Mouse (Mus musculus) MEL (cell line): ENCODE measurements around the gene Upp1. TPM values are rescaled to one million over a fixed set of nuclear protein-coding genes. Genes with fewer than 3 reads are reported as not detected.
A peak's percentile ranks its signal among the peaks of the same experiment; 100 is the strongest.

Experiments used
- DNase-seq: peaks from one replicate; pipeline ENCODE4 v3.0.0; 2011; ENCODE audit warnings: low read depth, low spot score
- H3K27ac ChIP-seq: 2 replicates; pipeline ENCODE4 v1.5.1; 2012; ENCODE audit warnings: low read depth, mild to moderate bottlenecking, control low read depth, low read length, moderate library complexity; ENCODE audit not compliant: control insufficient read depth
- H3K27me3 ChIP-seq, 2 experiments: fragments of 150-350 bp in 1 of 2; sonication (generic) in 1 of 2; 2 replicates each; pipeline ENCODE4 v1.6.1; 2012; ENCODE audit warnings: low read length in 2 of 2, mild to moderate bottlenecking in 2 of 2, improper control_type of control experiment in 1 of 2, moderate library complexity in 1 of 2; ENCODE audit not compliant: insufficient read depth in 2 of 2, control insufficient read depth in 1 of 2
- H3K36me3 ChIP-seq, 2 experiments: 2 replicates each; pipeline ENCODE4 v1.6.1; 2012 to 2014; ENCODE audit warnings: low read length in 2 of 2, improper control_type of control experiment in 1 of 2, inconsistent platforms in 1 of 2, mild to moderate bottlenecking in 1 of 2; ENCODE audit not compliant: insufficient read depth in 2 of 2, control insufficient read depth in 1 of 2
- H3K4me1 ChIP-seq, 2 experiments: fragments of 150-350 bp in 1 of 2; sonication (generic) in 1 of 2; 2 replicates each; pipeline ENCODE4 v1.6.1; 2012; ENCODE audit warnings: low read length in 2 of 2, improper control_type of control experiment in 1 of 2, mild to moderate bottlenecking in 1 of 2; ENCODE audit not compliant: insufficient read depth in 2 of 2, control insufficient read depth in 1 of 2
- H3K4me3 ChIP-seq, 2 experiments: fragments of 150-350 bp in 1 of 2; sonication (generic) in 1 of 2; 2 replicates each; pipeline ENCODE4 v1.5.1; 2012; ENCODE audit warnings: low read depth in 2 of 2, low read length in 2 of 2, mild to moderate bottlenecking in 2 of 2, moderate library complexity in 2 of 2, control low read depth in 1 of 2, improper control_type of control experiment in 1 of 2; ENCODE audit not compliant: control insufficient read depth in 1 of 2, insufficient read depth in 1 of 2
- H3K79me2 ChIP-seq: 2 replicates; pipeline ENCODE4 v1.6.1; 2012; ENCODE audit warnings: mild to moderate bottlenecking, low read length, moderate library complexity; ENCODE audit not compliant: control insufficient read depth, poor library complexity, insufficient read depth
- H3K9ac ChIP-seq: 2 replicates; pipeline ENCODE4 v1.6.1; 2012; ENCODE audit warnings: low read depth, mild to moderate bottlenecking, control low read depth, low read length, moderate library complexity; ENCODE audit not compliant: control insufficient read depth, poor library complexity, severe bottlenecking
- H3K9me3 ChIP-seq: fragments of 150-350 bp; sonication (generic); replicated peaks from 2 replicates; pipeline ENCODE4 v1.6.1; 2012; ENCODE audit warnings: mild to moderate bottlenecking, low read length, improper control_type of control experiment, moderate library complexity; ENCODE audit not compliant: insufficient read depth
- BHLHE40 ChIP-seq: IDR thresholded peaks from 2 replicates; pipeline ENCODE4 v1.6.1; 2012; ENCODE audit warnings: low read depth, mild to moderate bottlenecking, inconsistent platforms, low read length, improper control_type of control experiment, borderline replicate concordance
- CHD1 ChIP-seq: IDR thresholded peaks from 2 replicates; pipeline ENCODE4 v1.6.1; 2012; ENCODE audit warnings: low read depth, mild to moderate bottlenecking, inconsistent platforms, low read length, improper control_type of control experiment
- CHD2 ChIP-seq: IDR thresholded peaks from 2 replicates; pipeline ENCODE4 v1.6.1; 2011; ENCODE audit warnings: low read length, improper control_type of control experiment
- CTCF ChIP-seq, 3 experiments: IDR thresholded peaks in 2 of 3; conservative IDR thresholded peaks in 1 of 3; 2 replicates each; pipeline ENCODE4 v1.5.1; 2011 to 2012; ENCODE audit warnings: low read length in 3 of 3, low read depth in 2 of 3, mild to moderate bottlenecking in 2 of 3, improper control_type of control experiment in 1 of 3, inconsistent platforms in 1 of 3, mixed read lengths in 1 of 3, moderate library complexity in 1 of 3; ENCODE audit not compliant: control insufficient read depth in 1 of 3, insufficient read depth in 1 of 3, poor library complexity in 1 of 3, severe bottlenecking in 1 of 3
- E2F4 ChIP-seq: IDR thresholded peaks from 2 replicates; pipeline ENCODE4 v1.6.1; 2011; ENCODE audit warnings: low read depth, low read length, improper control_type of control experiment, borderline replicate concordance
- ETS1 ChIP-seq: IDR thresholded peaks from 2 replicates; pipeline ENCODE4 v1.6.1; 2012; ENCODE audit warnings: low read depth, mild to moderate bottlenecking, inconsistent platforms, low read length, improper control_type of control experiment, moderate library complexity
- GATA1 ChIP-seq: IDR thresholded peaks from 2 replicates; pipeline ENCODE4 v1.6.1; 2011; ENCODE audit warnings: low read depth, low read length, improper control_type of control experiment
- KAT2A ChIP-seq: conservative IDR thresholded peaks from 2 replicates; pipeline ENCODE4 v1.6.1; 2012; ENCODE audit warnings: low read depth, low read length, improper control_type of control experiment, inconsistent platforms
- MAFK ChIP-seq: IDR thresholded peaks from 2 replicates; pipeline ENCODE4 v1.6.1; 2011; ENCODE audit warnings: low read depth, mild to moderate bottlenecking, low read length, improper control_type of control experiment, borderline replicate concordance
- MAZ ChIP-seq: IDR thresholded peaks from 2 replicates; pipeline ENCODE4 v1.6.1; 2012; ENCODE audit warnings: low read depth, mild to moderate bottlenecking, inconsistent platforms, low read length, improper control_type of control experiment
- MEF2A ChIP-seq: IDR thresholded peaks from 2 replicates; pipeline ENCODE4 v1.6.1; 2014; ENCODE audit warnings: low read depth, mild to moderate bottlenecking, inconsistent platforms, low read length, improper control_type of control experiment; ENCODE audit not compliant: poor library complexity, insufficient replicate concordance, severe bottlenecking; ENCODE audit errors: extremely low read depth
- MXI1 ChIP-seq: IDR thresholded peaks from 2 replicates; pipeline ENCODE4 v1.6.1; 2011; ENCODE audit warnings: mild to moderate bottlenecking, low read depth, low read length, improper control_type of control experiment
- MYC ChIP-seq: IDR thresholded peaks from 2 replicates; pipeline ENCODE4 v1.6.1; 2011; ENCODE audit warnings: low read depth, mild to moderate bottlenecking, low read length, improper control_type of control experiment, moderate library complexity
- NRF1 ChIP-seq: IDR thresholded peaks from 2 replicates; pipeline ENCODE4 v1.6.1; 2014; ENCODE audit warnings: low read depth, mild to moderate bottlenecking, inconsistent platforms, low read length, improper control_type of control experiment, moderate library complexity; ENCODE audit not compliant: poor library complexity, insufficient read depth, severe bottlenecking
- POLR2AphosphoS2 ChIP-seq: IDR thresholded peaks from 2 replicates; pipeline ENCODE4 v1.6.1; 2011; ENCODE audit warnings: low read length, improper control_type of control experiment
- POLR2AphosphoS5 ChIP-seq: IDR thresholded peaks from 2 replicates; pipeline ENCODE4 v1.6.1; 2012; ENCODE audit warnings: low read depth, borderline replicate concordance, mild to moderate bottlenecking, inconsistent platforms, low read length, moderate library complexity, mixed read lengths
- SMC3 ChIP-seq: IDR thresholded peaks from 2 replicates; pipeline ENCODE4 v1.6.1; 2011; ENCODE audit warnings: low read depth, low read length, improper control_type of control experiment
- TAL1 ChIP-seq: IDR thresholded peaks from 2 replicates; pipeline ENCODE4 v1.6.1; 2012; ENCODE audit warnings: mild to moderate bottlenecking, inconsistent platforms, low read length, moderate library complexity, mixed read lengths
- TBP ChIP-seq: IDR thresholded peaks from 2 replicates; pipeline ENCODE4 v1.8.0; 2011; ENCODE audit warnings: low read depth, low read length, improper control_type of control experiment
- TCF12 ChIP-seq: IDR thresholded peaks from 2 replicates; pipeline ENCODE4 v1.6.1; 2014; ENCODE audit warnings: low read depth, mild to moderate bottlenecking, inconsistent platforms, low read length, improper control_type of control experiment, moderate library complexity
- USF1 ChIP-seq: IDR thresholded peaks from 2 replicates; pipeline ENCODE4 v1.6.1; 2014; ENCODE audit warnings: low read depth, mild to moderate bottlenecking, inconsistent platforms, low read length, improper control_type of control experiment, moderate library complexity
- ZMIZ1 ChIP-seq: IDR thresholded peaks from 2 replicates; pipeline ENCODE4 v1.6.1; 2012; ENCODE audit warnings: low read depth, mild to moderate bottlenecking, inconsistent platforms, low read length, improper control_type of control experiment, moderate library complexity
- polyA plus RNA-seq, 2 experiments: library from polyadenylated mRNA; stranded (reverse) in 1 of 2; unstranded in 1 of 2; fragments of >175 nt in 1 of 2; fragments of >200 nt in 1 of 2; gene quantifications; 2 replicates each; pipeline versions ENCODE4 v1.2.1 to v1.2.4; 2012; ENCODE audit warnings: low replicate concordance in 2 of 2, low read depth in 1 of 2; ENCODE audit not compliant: insufficient read length in 2 of 2, insufficient read depth in 1 of 2, missing spikeins in 1 of 2
- total RNA-seq: library from RNA; depleted of rRNA; stranded (reverse); fragments of 300-350 nt; gene quantifications from 2 replicates; pipeline ENCODE4 v1.2.3, GENCODE M21; 2012

Gene Upp1
- total and polyA plus RNA-seq, 3 experiments: 1.2 to 1.4 TPM; not detected in 1

DNA sequence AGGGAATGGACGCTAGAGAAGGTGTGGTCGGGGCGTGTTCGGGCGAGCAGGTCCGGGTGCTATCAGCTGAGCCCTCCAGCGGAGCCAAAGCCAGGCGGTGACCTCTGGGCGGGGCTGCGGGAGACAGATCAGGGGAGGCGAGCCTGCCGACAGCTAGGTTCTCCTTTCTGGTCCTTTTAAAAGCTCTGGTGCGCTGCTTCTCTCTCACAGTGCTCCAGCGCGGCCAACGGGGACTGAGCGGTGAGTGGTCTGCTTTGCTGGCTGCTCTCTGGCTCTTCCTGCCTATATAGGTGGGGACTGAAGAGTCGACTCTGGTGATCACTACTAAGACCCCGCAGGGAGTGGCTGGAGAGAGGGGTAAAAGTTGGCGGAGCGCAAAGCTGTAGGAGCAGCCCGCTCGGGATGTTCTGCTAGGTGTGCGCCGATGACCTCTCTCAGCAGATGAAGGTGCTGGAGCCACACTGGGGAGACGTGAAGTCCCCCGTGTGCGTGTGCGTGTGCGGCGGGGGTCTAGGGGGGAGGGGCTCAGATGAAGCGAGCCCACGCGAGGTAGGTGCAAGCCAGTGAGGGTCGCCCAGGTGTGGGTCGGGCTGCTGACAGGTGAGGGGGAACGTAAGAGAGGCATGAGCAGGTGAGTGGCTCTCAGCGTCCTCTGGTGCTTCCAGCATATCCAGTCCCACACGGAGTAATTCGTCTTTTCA lies 668 bp downstream of the Upp1 start:
- peak; percentile 62 for DNase-seq
- Histone ChIP-seq H3K36me3 (peaks cover 0 to 32% of the 10 kb centered on the region in 2 experiments; a peak in 2 of 4 replicates), H3K9me3 (no peaks in the 10 kb centered on the region), H3K9ac (peak overlapping the region; percentile 11; the same call in 1 of the 2 replicates), H3K27ac (no peak overlapping the region), H3K27me3 (no peaks in the 10 kb centered on the region; a peak in 2 of 4 replicates), H3K4me1 (peaks cover 18 to 34% of the 10 kb centered on the region in 2 experiments), H3K4me3 (peak overlapping the region; percentile 54 to 69), H3K79me2 (no peaks in the 10 kb centered on the region)
- TF ChIP-seq ETS1: peak; percentile 29; the same call in 1 of the 2 replicates
- TF ChIP-seq USF1: no peak
- TF ChIP-seq CTCF (IDR thresholded peaks at IDR 0.05 in 2 of 3, conservative IDR thresholded peaks at IDR 0.05 in 1 of 3; ENCODE audit: control insufficient read depth in 1 of 3, insufficient read depth in 1 of 3, low read depth in 2 of 3, low read length in 3 of 3, poor library complexity in 1 of 3, severe bottlenecking in 1 of 3): no peak

- no peaks in the 10 kb centered on the region; a peak in 2 of 4 replicates for H3K27me3 ChIP-seq
- peaks cover 0 to 26% of the 10 kb centered on the region in 2 experiments; a peak in 2 of 4 replicates for H3K36me3 ChIP-seq
- DNase-seq: no peak
- H3K4me1 ChIP-seq: peaks cover 13 to 30% of the 10 kb centered on the region in 2 experiments
- H3K9ac ChIP-seq: no peak overlapping the region
- H3K27ac ChIP-seq: no peak overlapping the region
- H3K9me3 ChIP-seq: no peaks in the 10 kb centered on the region
- H3K79me2 ChIP-seq: no peaks in the 10 kb centered on the region
- TF ChIP-seq TCF12: no peak
- TF ChIP-seq POLR2AphosphoS5: no peak
- TF ChIP-seq MXI1: no peak
- no peak for TF ChIP-seq TAL1
- no peak for TF ChIP-seq CHD2
- no peak for TF ChIP-seq CTCF (IDR thresholded peaks at IDR 0.05 in 2 of 3, conservative IDR thresholded peaks at IDR 0.05 in 1 of 3; ENCODE audit: control insufficient read depth in 1 of 3, insufficient read depth in 1 of 3, low read depth in 2 of 3, low read length in 3 of 3, poor library complexity in 1 of 3, severe bottlenecking in 1 of 3)
- no peak for TF ChIP-seq ETS1
- TF ChIP-seq, all 39 proteins: peak for 0
- no peak overlapping the region for H3K4me3 ChIP-seq
Observed at GRCm38 (mm10) chr11:9119231-9120020, 1.5 kb downstream of the Upp1 start.

GRCm38 (mm10) chr11:9122315-9122714 lies 4.4 kb downstream of the Upp1 start:
- Histone ChIP-seq H3K4me1 (peaks cover 0 to 11% of the 10 kb centered on the region in 2 experiments; a peak in 3 of 4 replicates), H3K36me3 (peaks cover 0 to 6% of the 10 kb centered on the region in 2 experiments; a peak in 2 of 4 replicates), H3K79me2 (no peaks in the 10 kb centered on the region), H3K4me3 (no peak overlapping the region), H3K9me3 (no peaks in the 10 kb centered on the region), H3K27ac (no peak overlapping the region), H3K27me3 (no peaks in the 10 kb centered on the region; a peak in 2 of 4 replicates), H3K9ac (no peak overlapping the region)
- no peak for DNase-seq
- TF ChIP-seq POLR2AphosphoS2: no peak
- no peak for TF ChIP-seq BHLHE40
- no peak for TF ChIP-seq TAL1
- TF ChIP-seq KAT2A: no peak
- no peak for TF ChIP-seq MEF2A
- no peak for TF ChIP-seq GATA1
- TF ChIP-seq CHD1: no peak
- TF ChIP-seq SMC3: no peak
- TF ChIP-seq TBP: no peak
- no peak for TF ChIP-seq MYC
- no peak for TF ChIP-seq MAFK
- TF ChIP-seq MAZ: no peak
- no peak for TF ChIP-seq CHD2
- TF ChIP-seq ZMIZ1: no peak
- TF ChIP-seq NRF1: no peak
- TF ChIP-seq E2F4: no peak
